Comparison of ENCODE assay signal across 20 mouse cellular contexts in the genomic region with DNA sequence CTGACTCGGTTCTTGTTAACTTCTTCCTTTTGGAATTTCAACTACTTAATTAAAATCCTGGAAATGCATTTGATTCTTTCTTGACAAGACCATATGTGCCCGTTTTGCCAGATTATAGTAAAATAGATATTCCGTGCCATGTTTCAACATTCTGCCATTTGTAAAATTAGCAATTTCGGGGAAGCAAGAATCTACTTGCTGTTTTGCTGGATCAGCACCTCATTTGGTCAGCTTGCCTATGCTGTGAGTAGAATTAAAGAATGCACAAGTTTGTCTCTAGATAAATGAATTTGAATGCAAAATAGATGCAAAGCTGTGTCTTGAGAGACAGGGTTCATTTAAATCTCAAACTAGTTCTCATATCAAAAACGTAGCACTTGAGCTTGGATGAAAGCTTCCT.
DNase-seq lines count a peak whose midpoint lies in the region; ATAC-seq and TF ChIP-seq lines count a peak whose summit lies in the region.
"Had no signal": no experiment of that assay in that cellular context is flagged by ENCODE, and none has a peak within 500 bp of the region (broad histone marks: within the 10 kb centered on the region; RNA-seq: fewer than 3 reads in every experiment).

No protein-coding gene starts in this region.

- no peaks in the 10 kb centered on the region for H3K4me1 ChIP-seq in forebrain, embryonic 15.5 days
- no peaks in the 10 kb centered on the region for H3K4me1 ChIP-seq in forebrain, embryonic 13.5 days
- H3K4me1 ChIP-seq in forebrain, postnatal 0 days (ENCODE audit: insufficient read depth) = no peaks in the 10 kb centered on the region
- H3K4me1 ChIP-seq in forebrain, embryonic 10.5 days = peaks cover 8% of the 10 kb centered on the region; the same call in 1 of the 2 replicates
- H3K4me1 ChIP-seq: embryonic facial prominence, embryonic 13.5 days; embryonic facial prominence, embryonic 15.5 days had no signal

- no peak for ATAC-seq in forebrain, embryonic 15.5 days (replicated peaks)
- no peak; the same call in 1 of the 2 replicates for ATAC-seq in forebrain, embryonic 13.5 days
- ATAC-seq in forebrain, postnatal 0 days = 0 out of 2 replicates have a peak, but pooled peaks have one; percentile 16

- TF ChIP-seq POLR2A in brain, embryonic 14.5 days (IDR thresholded peaks at IDR 0.05; ENCODE audit: borderline replicate concordance, extremely low read depth, insufficient read depth, insufficient read length, poor library complexity, severe bottlenecking) = no peak

- WGBS in forebrain, embryonic 15.5 days = 44% methylated on average over 5 of the region's 5 CpGs
- 75% methylated on average over 5 of the region's 5 CpGs for WGBS in forebrain, embryonic 13.5 days
- 52% methylated on average over 5 of the region's 5 CpGs for WGBS in forebrain, postnatal 0 days
- WGBS in forebrain, embryonic 10.5 days = 88% methylated on average over 5 of the region's 5 CpGs

- no peaks in the 10 kb centered on the region for H3K36me3 ChIP-seq in forebrain, embryonic 15.5 days
- no peaks in the 10 kb centered on the region for H3K36me3 ChIP-seq in forebrain, embryonic 13.5 days (ENCODE audit: poor library complexity, severe bottlenecking)
- no peaks in the 10 kb centered on the region for H3K36me3 ChIP-seq in forebrain, postnatal 0 days (ENCODE audit: insufficient read depth)
- no peaks in the 10 kb centered on the region for H3K36me3 ChIP-seq in forebrain, embryonic 10.5 days (replicated peaks)
- H3K36me3 ChIP-seq: embryonic facial prominence, embryonic 13.5 days; embryonic facial prominence, embryonic 15.5 days had no signal

- no peak overlapping the region for H3K4me3 ChIP-seq in forebrain, embryonic 15.5 days
- H3K4me3 ChIP-seq in forebrain, embryonic 13.5 days = no peak overlapping the region
- no peak overlapping the region for H3K4me3 ChIP-seq in forebrain, postnatal 0 days (ENCODE audit: low read depth, low read length)
- no peak overlapping the region for H3K4me3 ChIP-seq in forebrain, embryonic 10.5 days
- H3K4me3 ChIP-seq: embryonic facial prominence, embryonic 13.5 days; embryonic facial prominence, embryonic 15.5 days; erythroblast, embryonic 14.5 days had no signal

- no peaks in the 10 kb centered on the region for H3K9me3 ChIP-seq in forebrain, embryonic 15.5 days
- H3K9me3 ChIP-seq in forebrain, embryonic 13.5 days (replicated peaks) = no peaks in the 10 kb centered on the region
- H3K9me3 ChIP-seq in forebrain, postnatal 0 days (ENCODE audit: low read length) = no peaks in the 10 kb centered on the region
- H3K9me3 ChIP-seq in forebrain, embryonic 10.5 days = no peaks in the 10 kb centered on the region
- H3K9me3 ChIP-seq: embryonic facial prominence, embryonic 13.5 days; embryonic facial prominence, embryonic 15.5 days had no signal

- no peak for TF ChIP-seq CTCF in forebrain, postnatal 0 days (IDR thresholded peaks at IDR 0.05; ENCODE audit: low read depth)
- no peak for TF ChIP-seq CTCF in brain, embryonic 14.5 days (IDR thresholded peaks at IDR 0.05; ENCODE audit: borderline replicate concordance, extremely low read depth, insufficient read depth, insufficient read length)

- H3K27me3 ChIP-seq in forebrain, embryonic 15.5 days = no peaks in the 10 kb centered on the region
- H3K27me3 ChIP-seq in forebrain, embryonic 13.5 days = no peaks in the 10 kb centered on the region
- no peaks in the 10 kb centered on the region for H3K27me3 ChIP-seq in forebrain, postnatal 0 days (ENCODE audit: insufficient read depth, low read length)
- H3K27me3 ChIP-seq in forebrain, embryonic 10.5 days (ENCODE audit: poor library complexity, severe bottlenecking) = peaks cover 3% of the 10 kb centered on the region; the same call in 1 of the 2 replicates
- H3K27me3 ChIP-seq: embryonic facial prominence, embryonic 15.5 days had no signal

- H3K4me2 ChIP-seq in forebrain, embryonic 15.5 days (replicated peaks) = no peak overlapping the region
- H3K4me2 ChIP-seq in forebrain, embryonic 13.5 days = no peak overlapping the region
- no peak overlapping the region for H3K4me2 ChIP-seq in forebrain, postnatal 0 days (ENCODE audit: low read depth)
- H3K4me2 ChIP-seq: embryonic facial prominence, embryonic 13.5 days; embryonic facial prominence, embryonic 15.5 days had no signal

- H3K9ac ChIP-seq in forebrain, embryonic 15.5 days (replicated peaks) = no peak overlapping the region
- H3K9ac ChIP-seq in forebrain, embryonic 13.5 days = no peak overlapping the region
- no peak overlapping the region for H3K9ac ChIP-seq in forebrain, postnatal 0 days
- H3K9ac ChIP-seq: embryonic facial prominence, embryonic 13.5 days; embryonic facial prominence, embryonic 15.5 days had no signal

- peak overlapping the region; percentile 37 for H3K27ac ChIP-seq in forebrain, embryonic 15.5 days (replicated peaks)
- no peak overlapping the region for H3K27ac ChIP-seq in forebrain, embryonic 13.5 days
- no peak overlapping the region for H3K27ac ChIP-seq in forebrain, postnatal 0 days (ENCODE audit: low read depth, low read length)
- H3K27ac ChIP-seq in forebrain, embryonic 10.5 days = no peak overlapping the region
- H3K27ac ChIP-seq: embryonic facial prominence, embryonic 13.5 days; embryonic facial prominence, embryonic 15.5 days had no signal

- peak; percentile 12 for DNase-seq in forebrain, postnatal 0 days
- DNase-seq in forebrain, embryonic 10.5 days (ENCODE audit: extremely low spot score, low spot score) = no peak
- peak; percentile 50 for DNase-seq in brain, embryonic 14.5 days (ENCODE audit: low read depth)
- peak; percentile 39 for DNase-seq in brain, embryonic 18.5 days (ENCODE audit: low read depth, low spot score)
- no peak for DNase-seq in thymus, postnatal 25 days
- DNase-seq: adrenal gland, adult 2 months; adrenal gland, postnatal 10 days; adrenal gland, postnatal 25 days; cerebellum, adult 11 months; cerebellum, adult 18-20 months; cerebellum, adult 8-10 months; cerebellum, adult 9-11 months; cerebellum, postnatal 14 days; cerebellum, postnatal 36 days; embryo, embryonic 11 days had no signal

Comparison
In these comparisons a context has a peak if more than half of its experiments do, and no peak if none do; other contexts are left out.
1. DNase-seq: peak in forebrain, postnatal 0 days (single experiment), brain, embryonic 14.5 days (single experiment) and brain, embryonic 18.5 days (single experiment); none in forebrain, embryonic 10.5 days (single experiment) and thymus, postnatal 25 days (single experiment).